Mouse (Mus musculus) heart, embryonic 16.5 days (tissue): ENCODE results near the gene Rnd2. TPM values are rescaled to one million over a fixed set of nuclear protein-coding genes. Genes with fewer than 3 reads are reported as not detected.
"Not testable (repeated sequence)": the region's sequence is repeated elsewhere in the genome, so short reads cannot be mapped to it uniquely, and the experiment has no call there.

Source experiments
- ATAC-seq: fragments of 200-750 bp; cut with Nextera tagmentation; replicated peaks from 2 replicates; pipeline ENCODE4 v1.8.0; 2017; ENCODE audit warnings: moderate number of reproducible peaks; ENCODE audit not compliant: insufficient read depth, low FRiP score; ENCODE audit errors: extremely low read depth
- H3K27ac ChIP-seq: fragments of 300-500 bp; sonication (generic); 2 replicates; pipeline ENCODE4 v1.5.1; 2014; ENCODE audit warnings: mild to moderate bottlenecking, low read length, control low read depth, moderate library complexity
- H3K27me3 ChIP-seq: fragments of 300-500 bp; sonication (generic); 2 replicates; pipeline ENCODE4 v1.6.1; 2014; ENCODE audit warnings: low read length, mixed read lengths; ENCODE audit not compliant: control insufficient read depth, insufficient read depth
- H3K36me3 ChIP-seq: fragments of 300-500 bp; sonication (generic); 2 replicates; pipeline ENCODE4 v1.6.1; 2014; ENCODE audit not compliant: control insufficient read depth, insufficient read depth
- H3K4me1 ChIP-seq: fragments of 300-500 bp; sonication (generic); 2 replicates; pipeline ENCODE4 v1.6.1; 2014; ENCODE audit warnings: low read length, mixed read lengths; ENCODE audit not compliant: control insufficient read depth, insufficient read depth
- H3K4me2 ChIP-seq: fragments of 300-500 bp; sonication (generic); 2 replicates; pipeline ENCODE4 v1.6.1; 2014; ENCODE audit warnings: low read depth, mild to moderate bottlenecking, control low read depth, low read length
- H3K4me3 ChIP-seq: fragments of 300-500 bp; sonication (generic); 2 replicates; pipeline ENCODE4 v1.5.1; 2014; ENCODE audit warnings: mild to moderate bottlenecking, control low read depth, low read length
- H3K9ac ChIP-seq: fragments of 300-500 bp; sonication (generic); 2 replicates; pipeline ENCODE4 v1.6.1; 2014; ENCODE audit warnings: low read length, control low read depth
- H3K9me3 ChIP-seq: fragments of 300-500 bp; sonication (generic); replicated peaks from 2 replicates; pipeline ENCODE4 v1.6.1; 2016; ENCODE audit warnings: low read length; ENCODE audit not compliant: control insufficient read depth
- WGBS: fragments of 180-500 bp; shearing (Covaris S2); extraction: QIAGEN DNeasy Blood & Tissue Kit; methylation state at CpG from one replicate; pipeline ENCODE4 v1.1.7; 2014; 5-methylcytosine and 5-hydroxymethylcytosine counted together
- polyA plus RNA-seq: library from polyadenylated mRNA; unstranded; fragments of >200 nt; fragmentation: Nextera tagmentation; extraction: Ambion mirVana; gene quantifications from 2 replicates; pipeline ENCODE4 v1.2.1, GENCODE M21; 2015

Rnd2 gene
- polyA plus RNA-seq, 1 experiment from 2014 or later = 7.9 TPM

DNA sequence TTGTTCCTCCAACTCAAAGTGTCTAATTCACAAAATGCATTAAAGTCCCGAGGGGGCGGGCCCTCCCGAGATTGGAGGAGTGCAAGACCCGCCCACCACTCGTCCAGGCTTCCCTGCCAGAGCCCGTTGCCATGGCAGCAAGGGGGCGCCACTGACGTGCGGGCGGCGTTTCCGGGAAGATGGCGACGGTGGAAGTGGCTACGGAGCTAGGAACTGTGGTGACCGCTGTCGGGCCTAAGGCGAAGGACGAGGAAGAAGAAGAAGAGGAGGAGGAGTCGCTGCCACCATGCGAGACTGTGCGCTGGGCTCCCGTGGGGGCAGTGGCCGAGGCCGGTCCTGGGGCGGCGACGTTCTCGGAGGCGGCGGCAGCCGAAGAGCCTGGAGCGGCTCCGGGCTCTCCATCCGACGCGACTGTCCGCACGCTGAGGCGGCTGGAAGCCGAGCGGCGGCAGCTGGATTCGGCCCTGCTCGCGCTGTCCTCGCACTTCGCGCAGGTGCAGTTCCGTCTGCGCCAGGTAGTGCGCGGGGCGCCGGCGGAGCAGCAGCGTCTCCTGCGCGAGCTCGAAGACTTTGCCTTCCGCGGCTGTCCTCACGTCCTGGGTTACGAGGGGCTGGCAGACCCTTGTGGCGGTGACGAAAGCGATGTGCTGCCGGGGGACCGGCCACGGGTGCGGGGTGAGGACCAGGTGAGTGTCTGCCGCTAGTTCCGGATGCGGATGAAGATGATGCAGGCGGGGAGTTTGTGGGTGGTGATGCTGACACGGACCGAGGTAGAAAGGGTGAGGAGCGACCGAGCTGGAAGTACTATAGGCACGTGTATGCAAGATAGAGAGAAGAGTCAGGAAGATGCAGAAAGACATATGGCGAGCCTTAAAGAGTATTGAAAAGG, 39.6 kb upstream of the Rnd2 start, which contains the start of the genes Rundc1 and Ptges3l:
Rundc1 (plus strand) TSS at position 161 of the 889 bp plus-strand sequence.
Ptges3l (minus strand) TSS at position 409 of the 889 bp plus-strand sequence.
- Histone ChIP-seq H3K27ac (peak within 1 kb of the TSS; percentile 98), H3K9me3 (no peaks in the 10 kb centered on the region), H3K9ac (peak within 1 kb of the TSS; percentile 94), H3K4me2 (peak within 1 kb of the TSS; percentile 84), H3K36me3 (peaks cover 11% of the 10 kb centered on the region), H3K4me3 (peak within 1 kb of the TSS; percentile 100), H3K27me3 (no peaks in the 10 kb centered on the region), H3K4me1 (peaks cover 15% of the 10 kb centered on the region)
- under 1% methylated on average over 81 of the region's 81 CpGs for WGBS
- ATAC-seq = peak; percentile 90

DNA sequence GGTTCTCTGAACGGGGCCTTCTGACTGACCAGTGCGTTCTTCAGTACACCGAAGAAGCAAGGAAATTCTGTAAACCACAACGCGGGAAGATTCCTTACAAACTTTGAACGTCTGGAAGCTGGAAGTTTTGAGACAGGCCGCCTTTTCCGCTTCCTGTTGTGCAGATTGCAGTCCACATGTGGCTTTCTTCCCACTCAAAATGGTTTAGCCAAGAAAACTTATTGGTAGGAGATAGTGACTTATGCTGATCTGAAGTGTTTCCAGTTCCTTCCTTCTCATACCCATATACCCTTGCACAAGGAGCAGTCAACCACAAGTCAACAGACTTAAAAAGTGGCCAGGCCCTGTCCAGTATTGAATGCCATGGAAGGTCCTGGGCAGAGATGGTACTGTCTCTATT, 38.6 kb upstream of the Rnd2 start:
- no peaks in the 10 kb centered on the region for H3K27me3 ChIP-seq
- peak overlapping the region; percentile 84 for H3K4me2 ChIP-seq
- peak overlapping the region; percentile 94 for H3K9ac ChIP-seq
- no peaks in the 10 kb centered on the region for H3K9me3 ChIP-seq
- no peak overlapping the region for H3K27ac ChIP-seq
- H3K4me1 ChIP-seq = peaks cover 15% of the 10 kb centered on the region
- H3K36me3 ChIP-seq = peaks cover 12% of the 10 kb centered on the region
- WGBS = 47% methylated on average over 8 of the region's 8 CpGs
- H3K4me3 ChIP-seq = peak overlapping the region; percentile 100
- no peak for ATAC-seq

DNA sequence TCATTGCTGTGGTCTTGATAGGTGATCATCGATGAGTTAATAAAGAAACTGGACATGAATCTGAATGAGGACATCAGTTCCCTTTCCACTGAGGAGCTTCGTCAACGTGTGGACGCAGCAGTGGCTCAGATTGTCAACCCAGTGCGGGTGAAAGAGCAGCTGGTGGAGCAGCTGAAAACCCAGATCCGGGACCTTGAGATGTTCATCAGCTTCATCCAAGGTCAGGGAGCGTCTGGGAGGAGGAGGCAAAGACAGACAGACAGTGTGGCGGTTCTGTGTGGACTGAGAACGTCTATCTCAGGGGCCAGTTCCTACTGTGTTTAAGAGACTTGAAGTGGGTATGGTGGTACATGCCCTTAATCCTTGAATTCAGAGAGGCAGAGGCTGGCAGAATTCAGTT, 33.5 kb upstream of the Rnd2 start:
- Histone ChIP-seq H3K9me3 (no peaks in the 10 kb centered on the region), H3K9ac (no peak overlapping the region), H3K4me2 (no peak overlapping the region), H3K36me3 (peaks cover 36% of the 10 kb centered on the region), H3K27ac (no peak overlapping the region), H3K27me3 (no peaks in the 10 kb centered on the region), H3K4me3 (no peak overlapping the region), H3K4me1 (peaks cover 6% of the 10 kb centered on the region)
- WGBS = 88% methylated on average over 9 of the region's 9 CpGs
- no peak for ATAC-seq

DNA sequence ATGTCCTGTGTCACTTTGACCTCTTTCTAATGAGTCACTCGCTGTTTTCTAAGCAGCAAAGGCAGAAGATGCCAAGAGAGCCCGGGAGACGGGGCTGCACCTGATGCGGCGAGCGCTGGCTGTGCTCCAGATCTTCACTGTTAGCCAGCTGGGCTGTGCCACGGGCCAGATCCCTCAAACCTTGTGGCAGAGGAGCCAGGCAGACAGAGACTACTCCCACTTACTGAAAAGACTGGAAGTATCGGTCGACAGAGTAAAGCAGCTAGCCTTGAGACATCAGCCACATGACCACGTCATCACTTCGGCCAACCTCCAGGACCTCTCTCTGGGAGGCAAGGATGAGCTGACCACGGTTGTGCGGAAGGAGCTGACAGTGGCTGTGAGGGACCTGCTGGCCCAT, 31.4 kb upstream of the Rnd2 start:
- Histone ChIP-seq H3K9me3 (no peaks in the 10 kb centered on the region), H3K4me1 (no peaks in the 10 kb centered on the region), H3K36me3 (peaks cover 36% of the 10 kb centered on the region), H3K27ac (no peak overlapping the region), H3K27me3 (no peaks in the 10 kb centered on the region), H3K4me3 (no peak overlapping the region), H3K4me2 (no peak overlapping the region), H3K9ac (no peak overlapping the region)
- WGBS = 82% methylated on average over 13 of the region's 13 CpGs
- ATAC-seq = no peak

DNA sequence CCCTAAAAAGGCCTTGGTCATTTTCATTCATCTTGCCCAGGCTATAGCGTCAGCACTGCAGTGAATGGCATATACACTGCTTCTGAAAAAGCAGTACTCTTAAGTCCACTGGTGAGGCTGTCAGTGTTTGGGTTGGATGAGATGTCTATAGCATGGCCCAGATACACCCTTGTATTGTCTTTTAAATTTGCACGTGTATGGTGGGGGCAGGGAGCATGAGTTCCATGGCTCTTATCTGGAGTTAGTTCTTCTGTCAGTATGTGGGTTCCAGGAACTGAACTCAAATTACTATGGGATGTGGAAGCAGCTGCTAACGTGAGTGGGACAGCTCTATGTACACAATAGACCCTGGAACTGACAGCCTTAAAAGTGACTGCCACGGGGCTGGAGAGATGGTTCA, 29.0 kb upstream of the Rnd2 start:
- no peak for ATAC-seq
- WGBS = 66% methylated on average over 4 of the region's 4 CpGs
- H3K27ac ChIP-seq = no peak overlapping the region

DNA sequence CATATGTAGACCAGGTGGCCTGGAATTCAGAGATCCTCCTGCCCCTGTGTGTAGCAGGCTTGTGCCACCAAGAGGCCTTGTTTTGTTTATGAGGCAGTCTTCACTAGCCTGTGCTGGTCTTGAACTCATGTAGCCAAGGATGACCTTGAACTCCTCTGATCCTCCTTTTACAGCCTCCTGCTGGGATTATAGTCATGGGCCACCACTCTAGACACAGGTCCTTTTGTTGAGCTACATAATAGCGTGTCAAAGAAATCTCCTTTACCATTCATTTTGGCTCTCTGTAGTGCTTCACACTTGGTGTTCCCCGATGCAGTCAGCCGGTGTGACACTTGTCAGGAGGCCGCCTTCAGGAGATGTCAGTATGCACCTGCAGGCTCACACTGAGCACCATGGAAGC, 27.9 kb upstream of the Rnd2 start:
- no peaks in the 10 kb centered on the region for H3K9me3 ChIP-seq
- no peaks in the 10 kb centered on the region for H3K27me3 ChIP-seq
- H3K27ac ChIP-seq = no peak overlapping the region
- no peak overlapping the region for H3K4me2 ChIP-seq
- no peak overlapping the region for H3K9ac ChIP-seq
- ATAC-seq = no peak
- peaks cover 19% of the 10 kb centered on the region for H3K36me3 ChIP-seq
- no peak overlapping the region for H3K4me3 ChIP-seq
- H3K4me1 ChIP-seq = no peaks in the 10 kb centered on the region
- WGBS = 77% methylated on average over 4 of the region's 4 CpGs

More for the DNA sequence above, 29.0 kb upstream of the Rnd2 start:
- Histone ChIP-seq H3K4me1 (no peaks in the 10 kb centered on the region), H3K36me3 (peaks cover 29% of the 10 kb centered on the region), H3K27me3 (no peaks in the 10 kb centered on the region), H3K4me3 (no peak overlapping the region), H3K9ac (no peak overlapping the region), H3K9me3 (no peaks in the 10 kb centered on the region), H3K4me2 (no peak overlapping the region)

DNA sequence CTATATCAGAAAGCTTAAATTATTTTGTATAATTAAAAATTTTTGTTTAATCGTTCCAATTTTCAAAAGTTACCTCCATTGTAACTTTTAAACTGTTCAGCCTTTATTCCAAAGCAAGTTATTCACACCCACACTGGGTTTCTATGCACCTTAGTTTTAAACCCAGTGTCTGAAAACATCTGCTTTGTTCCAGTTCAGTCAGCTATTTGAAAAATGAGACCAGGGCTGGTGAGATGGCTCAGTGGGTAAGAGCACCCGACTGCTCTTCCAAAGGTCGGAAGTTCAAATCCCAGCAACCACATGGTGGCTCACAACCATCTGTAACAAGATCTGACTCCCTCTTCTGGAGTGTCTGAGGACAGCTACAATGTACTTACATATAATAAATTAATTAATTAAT, 26.8 kb upstream of the Rnd2 start:
- not testable (repeated sequence) for ATAC-seq

DNA sequence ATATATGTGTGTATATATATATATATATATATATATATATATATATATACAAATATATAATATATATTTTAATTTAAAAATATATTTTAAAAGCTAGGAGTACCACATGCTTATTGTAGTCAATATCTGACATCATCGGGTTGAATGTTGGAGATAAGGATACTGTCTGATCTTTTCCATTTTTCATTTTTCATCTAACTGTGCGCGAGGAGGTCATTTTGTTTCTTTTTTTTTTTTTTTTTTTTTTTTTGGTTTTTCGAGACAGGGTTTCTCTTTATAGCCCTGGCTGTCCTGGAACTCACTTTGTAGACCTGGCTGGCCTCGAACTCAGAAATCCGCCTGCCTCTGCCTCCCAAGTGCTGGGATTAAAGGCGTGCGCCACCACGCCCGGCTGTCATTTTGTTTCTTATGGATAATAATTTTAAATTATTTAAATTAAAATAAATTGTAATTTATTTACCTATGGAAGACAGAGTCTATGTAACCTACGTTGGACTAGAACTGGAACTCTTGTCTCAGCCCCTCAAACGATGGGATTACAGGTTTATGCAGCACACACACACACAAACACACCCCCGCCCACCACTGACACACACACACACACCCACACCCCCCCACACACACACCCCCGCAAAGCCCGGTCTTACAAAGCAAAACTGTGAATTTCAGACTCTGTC, 23.2 kb upstream of the Rnd2 start:
- not testable (repeated sequence) for H3K4me1 ChIP-seq

More for the DNA sequence above, 26.8 kb upstream of the Rnd2 start:
- not testable (repeated sequence) for H3K9me3 ChIP-seq, H3K4me1 ChIP-seq, H3K27ac ChIP-seq, H3K9ac ChIP-seq, H3K27me3 ChIP-seq, H3K4me3 ChIP-seq, H3K4me2 ChIP-seq
- peaks cover 15% of the 10 kb centered on the region for H3K36me3 ChIP-seq
- 53% methylated on average over 3 of the region's 3 CpGs for WGBS

More for the DNA sequence above, 23.2 kb upstream of the Rnd2 start:
- not testable (repeated sequence) for H3K27ac ChIP-seq, ATAC-seq, H3K9me3 ChIP-seq, H3K27me3 ChIP-seq, H3K9ac ChIP-seq
- 36% methylated on average over 14 of the region's 15 CpGs for WGBS
- peaks cover 20% of the 10 kb centered on the region for H3K36me3 ChIP-seq
- H3K4me2 ChIP-seq = peak overlapping the region; percentile 65
- peak overlapping the region; percentile 43 for H3K4me3 ChIP-seq
